Mouse (Mus musculus) neural tube, embryonic 11.5 days (tissue): ENCODE measurements around the gene Myo10. TPM values are rescaled to one million over a fixed set of nuclear protein-coding genes. Genes with fewer than 3 reads are reported as not detected.
"Not testable (repeated sequence)": the region's sequence is repeated elsewhere in the genome, so short reads cannot be mapped to it uniquely, and the experiment has no call there.

Experiments
- ATAC-seq: fragments of 200-750 bp; cut with Nextera tagmentation; 2 replicates; pipeline ENCODE4 v1.8.0; 2017; ENCODE audit warnings: moderate number of reproducible peaks, mild to moderate bottlenecking, moderate TSS enrichment, moderate library complexity; ENCODE audit not compliant: insufficient read depth, low FRiP score, low TSS enrichment
- DNase-seq: peaks from one replicate; pipeline ENCODE4 v3.0.0-alpha.2; 2015; ENCODE audit warnings: low spot score
- H3K27ac ChIP-seq: fragments of 300-500 bp; sonication (generic); 2 replicates; pipeline ENCODE4 v1.5.1; 2014; ENCODE audit warnings: low read depth, mild to moderate bottlenecking, low read length
- H3K27me3 ChIP-seq: fragments of 300-500 bp; sonication (generic); 2 replicates; pipeline ENCODE4 v1.6.1; 2014; ENCODE audit warnings: mild to moderate bottlenecking, low read length, mixed read lengths; ENCODE audit not compliant: control insufficient read depth, insufficient read depth
- H3K36me3 ChIP-seq: fragments of 300-500 bp; sonication (generic); 2 replicates; pipeline ENCODE4 v1.6.1; 2014; ENCODE audit warnings: mild to moderate bottlenecking, low read length, moderate library complexity, mixed read lengths; ENCODE audit not compliant: control insufficient read depth, insufficient read depth
- H3K4me1 ChIP-seq: fragments of 300-500 bp; sonication (generic); 2 replicates; pipeline ENCODE4 v1.6.1; 2014; ENCODE audit warnings: low read length, mixed read lengths; ENCODE audit not compliant: control insufficient read depth, insufficient read depth
- H3K4me2 ChIP-seq: fragments of 300-500 bp; sonication (generic); 2 replicates; pipeline ENCODE4 v1.6.1; 2014; ENCODE audit warnings: low read depth, mild to moderate bottlenecking, moderate library complexity
- H3K4me3 ChIP-seq: fragments of 300-500 bp; sonication (generic); 2 replicates; pipeline ENCODE4 v1.5.1; 2014; ENCODE audit warnings: low read depth, low read length
- H3K9ac ChIP-seq: fragments of 300-500 bp; sonication (generic); 2 replicates; pipeline ENCODE4 v1.6.1; 2014; ENCODE audit warnings: mild to moderate bottlenecking, low read length
- H3K9me3 ChIP-seq: fragments of 300-500 bp; sonication (generic); 2 replicates; pipeline ENCODE4 v1.6.1; 2016; ENCODE audit warnings: low read length; ENCODE audit not compliant: control insufficient read depth
- WGBS: fragments of 180-500 bp; shearing (Covaris S2); extraction: QIAGEN DNeasy Blood & Tissue Kit; methylation state at CpG from one replicate; pipeline ENCODE4 v1.1.7; 2014; 5-methylcytosine and 5-hydroxymethylcytosine counted together
- polyA plus RNA-seq: library from polyadenylated mRNA; unstranded; fragments of >200 nt; fragmentation: Nextera tagmentation; extraction: Ambion mirVana; gene quantifications from 2 replicates; pipeline ENCODE4 v1.2.1, GENCODE M21; 2014

Gene Myo10
- polyA plus RNA-seq, 1 experiment from 2014 or later, result 40.5 TPM

GRCm38 (mm10) chr15:25715218-25715995, 93.1 kb downstream of the Myo10 start:
- 73% methylated on average over 10 of the region's 10 CpGs for WGBS
- no peaks in the 10 kb centered on the region for H3K9me3 ChIP-seq
- H3K4me1 ChIP-seq, result no peaks in the 10 kb centered on the region
- DNase-seq (no peak), ATAC-seq (no peak)
- no peak overlapping the region for H3K4me2 ChIP-seq
- no peaks in the 10 kb centered on the region for H3K27me3 ChIP-seq
- no peak overlapping the region for H3K4me3 ChIP-seq
- no peak overlapping the region for H3K9ac ChIP-seq
- H3K27ac ChIP-seq, result no peak overlapping the region
- no peaks in the 10 kb centered on the region for H3K36me3 ChIP-seq

- Histone ChIP-seq H3K4me2 (no peak overlapping the region), H3K4me3 (no peak overlapping the region), H3K9me3 (no peaks in the 10 kb centered on the region), H3K4me1 (no peaks in the 10 kb centered on the region), H3K9ac (no peak overlapping the region), H3K27ac (no peak overlapping the region), H3K27me3 (no peaks in the 10 kb centered on the region), H3K36me3 (no peaks in the 10 kb centered on the region)
- ATAC-seq (no peak), DNase-seq (no peak)
- WGBS, result 61% methylated on average over 11 of the region's 11 CpGs
Measured at GRCm38 (mm10) chr15:25715996-25716395, 93.7 kb downstream of the Myo10 start.

GRCm38 (mm10) chr15:25717006-25717405, 94.7 kb downstream of the Myo10 start:
- Histone ChIP-seq H3K9ac (no peak overlapping the region), H3K4me1 (no peaks in the 10 kb centered on the region), H3K36me3 (no peaks in the 10 kb centered on the region), H3K9me3 (no peaks in the 10 kb centered on the region), H3K27ac (no peak overlapping the region), H3K4me3 (no peak overlapping the region), H3K4me2 (no peak overlapping the region), H3K27me3 (no peaks in the 10 kb centered on the region)
- DNase-seq, result peak; percentile 86
- WGBS, result 35% methylated on average over 3 of the region's 3 CpGs
- no peak for ATAC-seq

DNA sequence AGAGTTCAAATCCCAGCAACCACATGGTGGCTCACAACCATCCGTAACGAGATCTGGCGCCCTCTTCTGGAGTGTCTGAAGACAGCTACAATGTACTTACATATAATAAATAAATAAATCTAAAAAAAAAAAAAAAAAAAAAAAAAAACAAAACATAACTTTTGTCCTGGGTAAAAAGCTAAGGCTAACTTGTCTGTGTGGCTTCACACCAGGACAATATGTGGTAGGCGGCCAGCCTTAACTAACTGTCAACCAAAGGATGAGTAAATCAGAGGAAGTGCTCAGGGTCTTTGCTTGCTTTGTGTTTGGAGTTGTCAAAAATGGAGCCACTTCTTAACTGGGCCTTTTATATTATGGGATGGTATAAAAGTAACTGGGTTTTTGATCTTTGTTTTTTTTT, 95.8 kb downstream of the Myo10 start:
- H3K27ac ChIP-seq, ATAC-seq, H3K9ac ChIP-seq, H3K4me2 ChIP-seq, H3K36me3 ChIP-seq, H3K27me3 ChIP-seq, DNase-seq, H3K4me3 ChIP-seq, H3K4me1 ChIP-seq, H3K9me3 ChIP-seq: not testable (repeated sequence)
- 97% methylated on average over 2 of the region's 4 CpGs for WGBS

DNA sequence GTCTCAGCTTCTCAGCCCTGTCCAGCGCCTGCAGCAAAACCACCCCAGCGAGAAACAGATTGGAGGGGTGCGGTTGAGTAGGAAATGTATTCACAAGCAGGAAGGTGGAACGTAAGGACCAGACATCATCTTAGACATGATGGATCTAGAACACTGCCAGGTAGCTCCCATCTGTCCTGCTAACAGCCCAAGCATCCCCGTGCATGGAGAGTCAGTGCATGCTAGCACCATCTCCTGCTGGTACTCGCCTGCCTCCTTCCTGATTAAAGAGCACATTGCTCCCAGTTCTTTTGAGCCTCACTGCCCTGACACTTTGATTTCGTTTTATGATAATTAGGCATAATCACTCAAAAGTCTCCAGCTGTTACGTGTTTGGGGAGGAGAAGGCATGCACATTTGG, 96.9 kb downstream of the Myo10 start:
- ATAC-seq (no peak), DNase-seq (no peak)
- Histone ChIP-seq H3K9ac (no peak overlapping the region), H3K36me3 (peaks cover 2% of the 10 kb centered on the region; the same call in 1 of the 2 replicates), H3K27me3 (no peaks in the 10 kb centered on the region), H3K9me3 (no peaks in the 10 kb centered on the region), H3K4me3 (no peak overlapping the region), H3K27ac (no peak overlapping the region), H3K4me2 (no peak overlapping the region), H3K4me1 (no peaks in the 10 kb centered on the region)
- 79% methylated on average over 8 of the region's 8 CpGs for WGBS

GRCm38 (mm10) chr15:25720263-25720662, 97.9 kb downstream of the Myo10 start:
- peaks cover 2% of the 10 kb centered on the region; the same call in 1 of the 2 replicates for H3K36me3 ChIP-seq
- H3K27ac ChIP-seq, result no peak overlapping the region
- H3K4me3 ChIP-seq, result no peak overlapping the region
- 89% methylated on average over 6 of the region's 6 CpGs for WGBS
- H3K27me3 ChIP-seq, result no peaks in the 10 kb centered on the region
- H3K9ac ChIP-seq, result no peak overlapping the region
- H3K4me2 ChIP-seq, result no peak overlapping the region
- DNase-seq (no peak), ATAC-seq (no peak)
- no peaks in the 10 kb centered on the region for H3K9me3 ChIP-seq
- no peaks in the 10 kb centered on the region for H3K4me1 ChIP-seq

DNA sequence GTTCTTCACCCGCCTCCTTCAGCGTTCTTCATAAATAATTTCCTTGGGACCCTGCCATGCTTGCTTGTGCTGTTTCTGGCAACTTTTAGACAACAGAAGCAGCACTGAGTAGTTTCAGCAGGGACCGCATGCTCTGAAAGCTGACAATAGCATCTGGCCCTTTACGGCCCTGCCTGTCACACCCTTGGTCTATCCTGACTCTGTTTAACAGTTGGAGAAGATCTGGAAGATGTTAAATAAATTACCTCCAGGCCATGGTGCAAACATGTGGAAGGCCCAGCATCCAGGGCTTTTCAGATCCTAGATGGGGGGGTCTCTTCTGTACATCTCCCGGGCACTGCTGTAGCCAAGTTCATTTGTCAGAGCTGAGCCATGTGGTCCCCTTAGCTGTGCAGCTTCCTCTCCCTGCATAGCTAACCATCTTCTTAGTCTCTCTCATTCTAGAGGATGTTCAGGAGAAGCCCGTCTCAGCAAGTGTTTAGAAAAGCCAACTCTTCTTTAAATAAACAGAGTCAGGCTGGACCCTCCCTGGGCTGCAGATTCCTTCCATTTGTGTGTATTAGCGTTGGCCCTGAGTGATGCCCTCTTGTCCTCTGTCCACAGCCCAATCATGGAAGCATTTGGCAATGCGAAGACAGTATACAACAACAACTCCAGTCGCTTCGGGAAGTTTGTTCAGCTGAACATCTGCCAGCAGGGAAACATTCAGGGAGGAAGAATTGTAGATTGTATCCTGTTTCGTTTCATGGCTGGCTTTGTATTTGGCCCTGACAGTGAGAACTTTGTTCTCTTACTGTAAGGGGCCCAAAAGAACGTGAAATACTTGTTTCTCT, 101.2 kb downstream of the Myo10 start:
- Histone ChIP-seq H3K4me3 (no peak overlapping the region), H3K4me2 (no peak overlapping the region), H3K27ac (no peak overlapping the region), H3K27me3 (no peaks in the 10 kb centered on the region), H3K9me3 (no peaks in the 10 kb centered on the region), H3K4me1 (no peaks in the 10 kb centered on the region), H3K36me3 (peaks cover 2% of the 10 kb centered on the region; the same call in 1 of the 2 replicates), H3K9ac (no peak overlapping the region)
- no peak for DNase-seq
- no peak for ATAC-seq
- WGBS, result 61% methylated on average over 12 of the region's 12 CpGs

- Histone ChIP-seq H3K4me3 (no peak overlapping the region), H3K27me3 (no peaks in the 10 kb centered on the region), H3K4me1 (no peaks in the 10 kb centered on the region), H3K4me2 (no peak overlapping the region), H3K9ac (no peak overlapping the region), H3K9me3 (no peaks in the 10 kb centered on the region), H3K36me3 (peaks cover 2% of the 10 kb centered on the region; the same call in 1 of the 2 replicates), H3K27ac (no peak overlapping the region)
- 95% methylated on average over 6 of the region's 6 CpGs for whole genome bisulfite sequencing
- no peak for ATAC-seq
- DNase-seq, result no peak
Measured at GRCm38 (mm10) chr15:25724549-25724948, 102.2 kb downstream of the Myo10 start.
